Mouse (Mus musculus) hindbrain, embryonic 11.5 days (tissue): Measurements from ENCODE around the gene Pdlim7. TPM values are rescaled to one million over a fixed set of nuclear protein-coding genes. Genes with fewer than 3 reads are reported as not detected.
A peak's percentile ranks its signal among the peaks of the same experiment; 100 is the strongest.

Experiments
- ATAC-seq: fragments of 200-750 bp; cut with Nextera tagmentation; 2 replicates; pipeline ENCODE4 v1.8.0; 2017; ENCODE audit warnings: mild to moderate bottlenecking, moderate TSS enrichment, moderate library complexity; ENCODE audit not compliant: low FRiP score
- DNase-seq: peaks from one replicate; pipeline ENCODE4 v3.0.0-alpha.2; 2015; ENCODE audit warnings: low spot score
- H3K27ac ChIP-seq: fragments of 300-500 bp; sonication (generic); 2 replicates; pipeline ENCODE4 v1.5.1; 2014; ENCODE audit warnings: mild to moderate bottlenecking, low read depth, low read length
- H3K27me3 ChIP-seq: fragments of 300-500 bp; sonication (generic); 2 replicates; pipeline ENCODE4 v1.6.1; 2014; ENCODE audit warnings: mild to moderate bottlenecking, low read length, moderate library complexity, mixed read lengths; ENCODE audit not compliant: control insufficient read depth, insufficient read depth
- H3K36me3 ChIP-seq: fragments of 300-500 bp; sonication (generic); 2 replicates; pipeline ENCODE4 v1.6.1; 2014; ENCODE audit warnings: mild to moderate bottlenecking, low read length, moderate library complexity, mixed read lengths; ENCODE audit not compliant: control insufficient read depth, insufficient read depth
- H3K4me1 ChIP-seq: fragments of 300-500 bp; sonication (generic); replicated peaks from 2 replicates; pipeline ENCODE4 v1.6.1; 2014; ENCODE audit warnings: low read length, mixed read lengths; ENCODE audit not compliant: control insufficient read depth, insufficient read depth
- H3K4me2 ChIP-seq: fragments of 300-500 bp; sonication (generic); replicated peaks from 2 replicates; pipeline ENCODE4 v1.6.1; 2014; ENCODE audit warnings: mild to moderate bottlenecking, low read depth, low read length
- H3K4me3 ChIP-seq: fragments of 300-500 bp; sonication (generic); 2 replicates; pipeline ENCODE4 v1.5.1; 2014; ENCODE audit warnings: low read depth, low read length
- H3K9ac ChIP-seq: fragments of 300-500 bp; sonication (generic); 2 replicates; pipeline ENCODE4 v1.6.1; 2014; ENCODE audit warnings: low read depth, low read length
- H3K9me3 ChIP-seq: fragments of 300-500 bp; sonication (generic); 2 replicates; pipeline ENCODE4 v1.6.1; 2016; ENCODE audit warnings: low read length; ENCODE audit not compliant: control insufficient read depth
- WGBS: fragments of 180-500 bp; shearing (Covaris S2); extraction: QIAGEN DNeasy Blood & Tissue Kit; methylation state at CpG from one replicate; pipeline ENCODE4 v1.1.7; 2014; 5-methylcytosine and 5-hydroxymethylcytosine counted together
- polyA plus RNA-seq: library from polyadenylated mRNA; unstranded; fragments of >200 nt; fragmentation: Nextera tagmentation; extraction: Ambion mirVana; gene quantifications from 2 replicates; pipeline ENCODE4 v1.2.1, GENCODE M21; 2014

The Pdlim7 gene
- polyA plus RNA-seq: 135 and 152 TPM in 2 replicates

- no peaks in the 10 kb centered on the region; the same call in 1 of the 2 replicates for H3K27me3 ChIP-seq
- H3K4me2 ChIP-seq: peak within 1 kb of the TSS; percentile 93
- WGBS: under 1% methylated on average over 55 of the region's 55 CpGs
- no peaks in the 10 kb centered on the region for H3K9me3 ChIP-seq
- no peaks in the 10 kb centered on the region for H3K36me3 ChIP-seq
- peak within 1 kb of the TSS; percentile 86 for H3K4me3 ChIP-seq
- peak within 1 kb of the TSS; percentile 62; the same call in 1 of the 2 replicates for H3K27ac ChIP-seq
- peak; percentile 74 for ATAC-seq
- DNase-seq: peak; percentile 93
- peak within 1 kb of the TSS; percentile 89 for H3K9ac ChIP-seq
- peaks cover 13% of the 10 kb centered on the region for H3K4me1 ChIP-seq
Measured at GRCm38 (mm10) chr13:55513111-55513748, at the start of gene Pdlim7. TSS of gene Pdlim7 (minus strand) at chr13:55513676.

- DNase-seq: no peak
- Histone ChIP-seq H3K27me3 (no peaks in the 10 kb centered on the region), H3K4me1 (no peaks in the 10 kb centered on the region), H3K27ac (no peak overlapping the region), H3K4me3 (no peak overlapping the region), H3K9me3 (no peaks in the 10 kb centered on the region), H3K4me2 (no peak overlapping the region), H3K9ac (no peak overlapping the region), H3K36me3 (peaks cover 2% of the 10 kb centered on the region; the same call in 1 of the 2 replicates)
- ATAC-seq: no peak
- 96% methylated on average over 6 of the region's 6 CpGs for WGBS
Measured at GRCm38 (mm10) chr13:55557499-55557898, 44.0 kb upstream of the Pdlim7 start.

DNA sequence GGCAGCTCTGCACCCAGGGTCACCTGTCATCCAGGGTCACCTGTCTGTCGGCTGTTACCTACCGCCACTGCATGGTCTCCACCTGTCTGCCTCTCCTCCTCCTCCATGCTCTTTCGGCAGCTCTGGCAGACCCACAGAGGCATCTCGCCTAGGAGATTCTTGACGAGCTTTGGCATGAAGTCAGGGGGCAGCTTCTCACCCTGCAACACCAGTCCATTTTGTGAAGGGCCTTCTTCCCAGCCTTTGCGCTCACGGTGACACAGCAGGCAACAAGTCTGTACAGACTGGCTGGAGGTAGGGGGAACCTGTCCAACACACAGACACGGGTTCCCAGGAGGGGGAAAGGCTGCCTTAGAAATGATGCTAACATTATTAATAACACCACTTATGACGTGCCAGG lies 42.4 kb upstream of the Pdlim7 start:
- Histone ChIP-seq H3K27me3 (no peaks in the 10 kb centered on the region), H3K4me2 (no peak overlapping the region), H3K4me1 (no peaks in the 10 kb centered on the region), H3K27ac (no peak overlapping the region), H3K4me3 (no peak overlapping the region), H3K9me3 (no peaks in the 10 kb centered on the region), H3K9ac (no peak overlapping the region), H3K36me3 (peaks cover 2% of the 10 kb centered on the region; the same call in 1 of the 2 replicates)
- no peak for DNase-seq
- WGBS: 95% methylated on average over 9 of the region's 9 CpGs
- no peak for ATAC-seq

DNA sequence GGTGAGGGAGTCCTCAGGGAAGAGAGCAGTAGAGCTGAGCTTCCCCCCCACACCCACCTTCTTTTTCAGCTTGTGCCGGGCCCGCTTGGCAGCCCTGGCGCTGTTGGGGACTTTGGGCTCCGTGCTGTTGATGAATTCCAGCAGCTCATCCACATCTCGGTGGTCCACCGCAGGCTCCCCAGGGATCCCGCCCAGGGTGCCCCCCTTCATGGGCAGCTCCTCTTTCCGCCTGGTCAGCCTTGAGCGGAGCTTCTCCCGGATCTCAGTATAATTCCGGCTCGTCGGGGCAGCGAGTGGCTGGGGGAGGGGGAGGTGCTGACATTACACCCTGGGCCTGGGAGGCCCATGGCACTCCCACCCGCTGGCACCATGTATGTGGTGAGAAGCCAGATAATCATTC lies 35.6 kb upstream of the Pdlim7 start:
- Histone ChIP-seq H3K27ac (no peak overlapping the region), H3K27me3 (no peaks in the 10 kb centered on the region), H3K9ac (no peak overlapping the region), H3K9me3 (no peaks in the 10 kb centered on the region), H3K4me2 (no peak overlapping the region), H3K4me3 (no peak overlapping the region), H3K4me1 (no peaks in the 10 kb centered on the region), H3K36me3 (peaks cover 2% of the 10 kb centered on the region; the same call in 1 of the 2 replicates)
- 92% methylated on average over 15 of the region's 15 CpGs for WGBS
- no peak for ATAC-seq
- DNase-seq: no peak

GRCm38 (mm10) chr13:55548426-55548825 lies 35.0 kb upstream of the Pdlim7 start:
- WGBS: 95% methylated on average over 5 of the region's 5 CpGs
- Histone ChIP-seq H3K4me1 (no peaks in the 10 kb centered on the region), H3K4me2 (no peak overlapping the region), H3K27ac (no peak overlapping the region), H3K9ac (no peak overlapping the region), H3K36me3 (no peaks in the 10 kb centered on the region; the same call in 1 of the 2 replicates), H3K27me3 (no peaks in the 10 kb centered on the region), H3K4me3 (no peak overlapping the region), H3K9me3 (no peaks in the 10 kb centered on the region)
- ATAC-seq (no peak), DNase-seq (no peak)

GRCm38 (mm10) chr13:55547916-55548315 lies 34.4 kb upstream of the Pdlim7 start:
- H3K4me2 ChIP-seq: no peak overlapping the region
- DNase-seq: no peak
- ATAC-seq: no peak
- no peaks in the 10 kb centered on the region for H3K4me1 ChIP-seq
- H3K9ac ChIP-seq: no peak overlapping the region
- no peak overlapping the region for H3K4me3 ChIP-seq
- no peak overlapping the region for H3K27ac ChIP-seq
- 97% methylated on average over 2 of the region's 2 CpGs for WGBS
- 0 out of 2 replicates have a peak, but pooled peaks cover 1% of the 10 kb centered on the region for H3K36me3 ChIP-seq
- no peaks in the 10 kb centered on the region for H3K27me3 ChIP-seq
- no peaks in the 10 kb centered on the region for H3K9me3 ChIP-seq

DNA sequence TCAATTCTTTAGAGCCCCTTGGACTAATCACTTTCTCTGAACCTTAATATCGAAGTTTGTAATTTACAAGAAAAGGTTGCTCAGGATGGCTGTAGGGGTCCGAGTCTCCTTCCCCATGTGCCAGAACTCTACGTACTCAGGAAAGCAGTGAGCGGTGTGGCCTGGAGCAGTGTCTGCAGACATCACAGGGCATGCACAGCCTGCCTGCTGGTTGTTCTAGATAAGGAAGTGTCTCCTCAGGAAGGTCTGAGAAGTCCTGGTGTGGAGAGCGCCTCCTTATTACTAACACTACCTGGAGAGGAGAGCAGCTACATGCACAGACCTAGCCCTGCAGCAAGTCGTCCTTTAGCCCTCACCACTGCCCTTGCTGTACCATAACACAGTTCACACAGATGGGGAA lies 31.3 kb upstream of the Pdlim7 start:
- Histone ChIP-seq H3K4me3 (no peak overlapping the region), H3K9me3 (no peaks in the 10 kb centered on the region), H3K36me3 (peaks cover 11% of the 10 kb centered on the region; the same call in 1 of the 2 replicates), H3K9ac (no peak overlapping the region), H3K4me2 (no peak overlapping the region), H3K27ac (no peak overlapping the region), H3K27me3 (no peaks in the 10 kb centered on the region), H3K4me1 (no peaks in the 10 kb centered on the region)
- ATAC-seq: no peak
- 90% methylated on average over 6 of the region's 6 CpGs for WGBS
- no peak for DNase-seq

- Histone ChIP-seq H3K36me3 (peaks cover 11% of the 10 kb centered on the region; the same call in 1 of the 2 replicates), H3K4me3 (no peak overlapping the region), H3K9ac (no peak overlapping the region), H3K4me1 (no peaks in the 10 kb centered on the region), H3K9me3 (no peaks in the 10 kb centered on the region), H3K4me2 (no peak overlapping the region), H3K27me3 (no peaks in the 10 kb centered on the region), H3K27ac (no peak overlapping the region)
- ATAC-seq: no peak
- DNase-seq: no peak
- WGBS: 90% methylated on average over 8 of the region's 8 CpGs
Measured at GRCm38 (mm10) chr13:55543447-55543846, 30.0 kb upstream of the Pdlim7 start.

- peaks cover 11% of the 10 kb centered on the region; the same call in 1 of the 2 replicates for H3K36me3 ChIP-seq
- DNase-seq (no peak), ATAC-seq (no peak)
- H3K4me3 ChIP-seq: no peak overlapping the region
- H3K4me2 ChIP-seq: no peak overlapping the region
- no peak overlapping the region for H3K27ac ChIP-seq
- WGBS: 97% methylated on average over 4 of the region's 4 CpGs
- H3K27me3 ChIP-seq: no peaks in the 10 kb centered on the region
- no peaks in the 10 kb centered on the region for H3K4me1 ChIP-seq
- H3K9me3 ChIP-seq: no peaks in the 10 kb centered on the region
- no peak overlapping the region for H3K9ac ChIP-seq
Measured at GRCm38 (mm10) chr13:55542891-55543290, 29.4 kb upstream of the Pdlim7 start.
